Mouse (Mus musculus) hindbrain, embryonic 15.5 days (tissue): ENCODE measurements around the gene Kng2. TPM values are rescaled to one million over a fixed set of nuclear protein-coding genes. Genes with fewer than 3 reads are reported as not detected.
"Not testable (repeated sequence)": the region's sequence is repeated elsewhere in the genome, so short reads cannot be mapped to it uniquely, and the experiment has no call there.

Experiments used
- ATAC-seq: fragments of 200-750 bp; cut with Nextera tagmentation; 2 replicates; pipeline ENCODE4 v1.8.0; 2017; ENCODE audit warnings: low read depth, moderate number of reproducible peaks, moderate TSS enrichment; ENCODE audit not compliant: low FRiP score
- H3K27ac ChIP-seq: fragments of 300-500 bp; sonication (generic); replicated peaks from 2 replicates; pipeline ENCODE4 v1.5.1; 2015; ENCODE audit warnings: mild to moderate bottlenecking, inconsistent platforms
- H3K27me3 ChIP-seq: fragments of 300-500 bp; sonication (generic); 2 replicates; pipeline ENCODE4 v1.6.1; 2015; ENCODE audit warnings: control low read depth, inconsistent platforms
- H3K36me3 ChIP-seq: fragments of 300-500 bp; sonication (generic); 2 replicates; pipeline ENCODE4 v1.6.1; 2015; ENCODE audit warnings: control low read depth, inconsistent platforms
- H3K4me1 ChIP-seq: fragments of 300-500 bp; sonication (generic); replicated peaks from 2 replicates; pipeline ENCODE4 v1.6.1; 2015; ENCODE audit warnings: control low read depth, inconsistent platforms
- H3K4me2 ChIP-seq: fragments of 300-500 bp; sonication (generic); 2 replicates; pipeline ENCODE4 v1.6.1; 2015; ENCODE audit warnings: moderate library complexity, mild to moderate bottlenecking, inconsistent platforms
- H3K4me3 ChIP-seq: fragments of 300-500 bp; sonication (generic); 2 replicates; pipeline ENCODE4 v1.5.1; 2015; ENCODE audit warnings: mild to moderate bottlenecking, inconsistent platforms
- H3K9ac ChIP-seq: fragments of 300-500 bp; sonication (generic); 2 replicates; pipeline ENCODE4 v1.6.1; 2015; ENCODE audit warnings: inconsistent platforms
- H3K9me3 ChIP-seq: fragments of 300-500 bp; sonication (generic); 2 replicates; pipeline ENCODE4 v1.6.1; 2016; ENCODE audit warnings: control low read depth, inconsistent platforms
- WGBS: fragments of 180-500 bp; shearing (Covaris S2); methylation state at CpG from one replicate; pipeline ENCODE4 v1.1.7; 2015; 5-methylcytosine and 5-hydroxymethylcytosine counted together
- polyA plus RNA-seq: library from polyadenylated mRNA; unstranded; fragments of >200 nt; fragmentation: Nextera tagmentation; extraction: Ambion mirVana; gene quantifications from 2 replicates; pipeline ENCODE4 v1.2.1, GENCODE M21; 2015

Kng2 gene
- polyA plus RNA-seq, 1 experiment from 2014 or later, result not detected

- Histone ChIP-seq H3K4me2 (no peak overlapping the region), H3K4me3 (no peak overlapping the region), H3K27ac (no peak overlapping the region), H3K4me1 (no peaks in the 10 kb centered on the region), H3K36me3 (no peaks in the 10 kb centered on the region), H3K9ac (no peak overlapping the region), H3K9me3 (no peaks in the 10 kb centered on the region), H3K27me3 (no peaks in the 10 kb centered on the region)
- no peak for ATAC-seq
These were observed 2.7 kb downstream of the Kng2 start for GRCm38 (mm10) chr16:23026582-23026981.

GRCm38 (mm10) chr16:23025111-23025510 is 4.2 kb downstream of the Kng2 start:
- Histone ChIP-seq H3K36me3 (no peaks in the 10 kb centered on the region), H3K27ac (no peak overlapping the region), H3K4me2 (no peak overlapping the region), H3K9ac (no peak overlapping the region), H3K4me1 (no peaks in the 10 kb centered on the region), H3K9me3 (no peaks in the 10 kb centered on the region), H3K27me3 (no peaks in the 10 kb centered on the region), H3K4me3 (no peak overlapping the region)
- no peak for ATAC-seq
- 25% methylated on average over 6 of the region's 6 CpGs for WGBS

- 10% methylated on average over 1 of the region's 1 CpGs for WGBS
- H3K9ac ChIP-seq, H3K27me3 ChIP-seq, H3K9me3 ChIP-seq, H3K4me2 ChIP-seq, H3K4me3 ChIP-seq, H3K27ac ChIP-seq, H3K36me3 ChIP-seq, H3K4me1 ChIP-seq, ATAC-seq: not testable (repeated sequence)
These were observed 8.7 kb downstream of the Kng2 start for GRCm38 (mm10) chr16:23020571-23020970.

GRCm38 (mm10) chr16:23014645-23015044 is 14.6 kb downstream of the Kng2 start:
- not testable (repeated sequence) for H3K9me3 ChIP-seq, H3K36me3 ChIP-seq, H3K4me3 ChIP-seq, H3K9ac ChIP-seq, H3K27me3 ChIP-seq, ATAC-seq, H3K4me1 ChIP-seq, H3K27ac ChIP-seq
- H3K4me2 ChIP-seq, result peak overlapping the region; percentile 27; the same call in 1 of the 2 replicates
- WGBS, result 34% methylated on average over 8 of the region's 8 CpGs

- not testable (repeated sequence) for H3K9ac ChIP-seq, H3K4me2 ChIP-seq, H3K27ac ChIP-seq, H3K27me3 ChIP-seq, H3K9me3 ChIP-seq, H3K4me3 ChIP-seq, H3K36me3 ChIP-seq, H3K4me1 ChIP-seq, ATAC-seq
- 82% methylated on average over 2 of the region's 2 CpGs for WGBS
These were observed 15.5 kb downstream of the Kng2 start for GRCm38 (mm10) chr16:23013786-23014185.

GRCm38 (mm10) chr16:22996951-22997350 is 32.3 kb downstream of the Kng2 start:
- H3K4me1 ChIP-seq, result not testable (repeated sequence)
- WGBS, result 93% methylated on average over 3 of the region's 3 CpGs

GRCm38 (mm10) chr16:22967383-22968030 is 61.8 kb downstream of the Kng2 start:
- H3K9me3 ChIP-seq, result no peaks in the 10 kb centered on the region
- H3K4me3 ChIP-seq, result no peak overlapping the region
- no peaks in the 10 kb centered on the region for H3K27me3 ChIP-seq
- no peaks in the 10 kb centered on the region for H3K36me3 ChIP-seq
- no peak for ATAC-seq
- no peaks in the 10 kb centered on the region for H3K4me1 ChIP-seq
- H3K9ac ChIP-seq, result no peak overlapping the region
- H3K27ac ChIP-seq, result no peak overlapping the region
- H3K4me2 ChIP-seq, result no peak overlapping the region
- 72% methylated on average over 1 of the region's 1 CpGs for WGBS

More at GRCm38 (mm10) chr16:22996951-22997350, 32.3 kb downstream of the Kng2 start:
- H3K9ac ChIP-seq, H3K4me3 ChIP-seq, H3K27me3 ChIP-seq, H3K4me2 ChIP-seq, H3K9me3 ChIP-seq, H3K36me3 ChIP-seq, H3K27ac ChIP-seq, ATAC-seq: not testable (repeated sequence)

GRCm38 (mm10) chr16:22963293-22963692 is 66.0 kb downstream of the Kng2 start:
- no peaks in the 10 kb centered on the region for H3K36me3 ChIP-seq
- H3K27ac ChIP-seq, result no peak overlapping the region
- H3K4me2 ChIP-seq, result no peak overlapping the region
- ATAC-seq, result no peak
- no peaks in the 10 kb centered on the region for H3K27me3 ChIP-seq
- H3K4me1 ChIP-seq, result no peaks in the 10 kb centered on the region
- H3K4me3 ChIP-seq, result no peak overlapping the region
- no peaks in the 10 kb centered on the region for H3K9me3 ChIP-seq
- H3K9ac ChIP-seq, result no peak overlapping the region

- no peak overlapping the region for H3K9ac ChIP-seq
- H3K27me3 ChIP-seq, result no peaks in the 10 kb centered on the region
- H3K36me3 ChIP-seq, result no peaks in the 10 kb centered on the region
- no peak overlapping the region for H3K4me3 ChIP-seq
- H3K4me1 ChIP-seq, result no peaks in the 10 kb centered on the region
- 84% methylated on average over 5 of the region's 5 CpGs for WGBS
- no peak overlapping the region for H3K4me2 ChIP-seq
- H3K9me3 ChIP-seq, result no peaks in the 10 kb centered on the region
- no peak overlapping the region for H3K27ac ChIP-seq
- ATAC-seq, result no peak
These were observed 67.0 kb downstream of the Kng2 start for GRCm38 (mm10) chr16:22962256-22962655.

GRCm38 (mm10) chr16:22961073-22961472 is 68.2 kb downstream of the Kng2 start:
- no peak for ATAC-seq
- Histone ChIP-seq H3K4me2 (no peak overlapping the region), H3K9ac (no peak overlapping the region), H3K4me1 (no peaks in the 10 kb centered on the region), H3K27me3 (no peaks in the 10 kb centered on the region), H3K27ac (no peak overlapping the region), H3K9me3 (no peaks in the 10 kb centered on the region), H3K36me3 (no peaks in the 10 kb centered on the region), H3K4me3 (no peak overlapping the region)
- WGBS, result 97% methylated on average over 8 of the region's 8 CpGs

GRCm38 (mm10) chr16:22956085-22956439 is 73.2 kb downstream of the Kng2 start:
- Histone ChIP-seq H3K36me3 (no peaks in the 10 kb centered on the region), H3K27ac (no peak overlapping the region), H3K4me2 (0 out of 2 replicates have a peak overlapping the region, but pooled peaks have one; percentile 0), H3K9ac (no peak overlapping the region), H3K4me1 (no peaks in the 10 kb centered on the region), H3K4me3 (no peak overlapping the region), H3K27me3 (no peaks in the 10 kb centered on the region), H3K9me3 (no peaks in the 10 kb centered on the region)
- 64% methylated on average over 11 of the region's 11 CpGs for WGBS
- ATAC-seq, result 0 out of 2 replicates have a peak, but pooled peaks have one; percentile 61

- H3K27ac ChIP-seq, result no peak overlapping the region
- 39% methylated on average over 13 of the region's 13 CpGs for WGBS
- no peaks in the 10 kb centered on the region for H3K4me1 ChIP-seq
- H3K4me2 ChIP-seq, result 0 out of 2 replicates have a peak overlapping the region, but pooled peaks have one; percentile 0
- H3K27me3 ChIP-seq, result no peaks in the 10 kb centered on the region
- H3K9me3 ChIP-seq, result no peaks in the 10 kb centered on the region
- H3K36me3 ChIP-seq, result no peaks in the 10 kb centered on the region
- H3K9ac ChIP-seq, result no peak overlapping the region
- peak; percentile 15; the same call in 1 of the 2 replicates for ATAC-seq
- H3K4me3 ChIP-seq, result no peak overlapping the region
These were observed 73.7 kb downstream of the Kng2 start for GRCm38 (mm10) chr16:22955397-22956084.
